Mouse (Mus musculus) testis, adult 2 months (tissue): ENCODE data around the gene Cyp3a41a.
"Not testable (repeated sequence)": the region's sequence is repeated elsewhere in the genome, so short reads cannot be mapped to it uniquely, and the experiment has no call there.

ENCODE experiments used
- CTCF ChIP-seq: fragments of 200-500 bp; IDR thresholded peaks from 2 replicates; pipeline ENCODE4 v1.5.1; 2012; ENCODE audit warnings: low read depth, mild to moderate bottlenecking, inconsistent platforms, low read length, moderate library complexity; ENCODE audit not compliant: control insufficient read depth, insufficient read depth, insufficient replicate concordance
- POLR2A ChIP-seq: fragments of 200-500 bp; IDR thresholded peaks from 2 replicates; pipeline ENCODE4 v1.6.1; 2012; ENCODE audit warnings: low read depth, mild to moderate bottlenecking, inconsistent platforms, low read length, moderate library complexity; ENCODE audit not compliant: control insufficient read depth

DNA sequence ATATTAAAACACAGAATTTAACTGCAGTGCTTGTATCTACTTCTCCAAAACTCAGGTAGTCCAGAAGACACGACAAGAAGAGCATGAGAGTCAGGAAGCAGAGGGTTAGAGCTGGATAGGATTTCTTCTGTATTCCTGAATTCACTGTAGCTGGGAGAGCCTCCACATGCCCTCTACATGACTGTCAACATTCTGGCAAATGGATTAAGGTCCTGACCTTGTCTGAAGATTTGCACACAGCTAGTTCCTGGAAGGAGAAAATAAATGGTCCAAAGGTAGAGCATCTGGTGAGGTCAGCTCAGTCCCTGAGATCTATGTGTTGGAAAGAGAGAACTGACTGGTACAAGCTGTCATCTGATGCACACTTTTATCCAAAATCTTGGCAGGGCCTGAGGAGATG is 5.6 kb downstream of the Cyp3a41a start:
- TF ChIP-seq CTCF, POLR2A: not testable (repeated sequence)
